8 mouse cellular contexts compared by ENCODE assay signal in genomic region chr1:136047432-136047831, GRCm38 (mm10). TPM values are rescaled to one million over a fixed set of nuclear protein-coding genes. Genes with fewer than 3 reads are reported as not detected.
DNase-seq lines count a peak whose midpoint lies in the region; ATAC-seq and TF ChIP-seq lines count a peak whose summit lies in the region.

No protein-coding gene starts in this region.

- H3K4me3 ChIP-seq in forebrain, embryonic 10.5 days = no peak overlapping the region
- H3K4me3 ChIP-seq in forebrain, embryonic 15.5 days = no peak overlapping the region
- no peak overlapping the region for H3K4me3 ChIP-seq in midbrain, embryonic 14.5 days (replicated peaks; ENCODE audit: low read depth, low read length)
- H3K4me3 ChIP-seq in midbrain, embryonic 15.5 days = no peak overlapping the region
- no peak overlapping the region for H3K4me3 ChIP-seq in small intestine, adult 2 months (ENCODE audit: low read depth, low read length)
- no peak overlapping the region for H3K4me3 ChIP-seq in kidney, embryonic 15.5 days (replicated peaks)

- no peaks in the 10 kb centered on the region for H3K36me3 ChIP-seq in forebrain, embryonic 10.5 days (replicated peaks)
- no peaks in the 10 kb centered on the region for H3K36me3 ChIP-seq in forebrain, embryonic 15.5 days
- H3K36me3 ChIP-seq in midbrain, embryonic 14.5 days (ENCODE audit: control insufficient read depth, insufficient read depth, low read length) = no peaks in the 10 kb centered on the region
- H3K36me3 ChIP-seq in midbrain, embryonic 15.5 days (replicated peaks) = no peaks in the 10 kb centered on the region
- H3K36me3 ChIP-seq in small intestine, adult 2 months (ENCODE audit: control insufficient read depth, insufficient read depth, low read length) = no peaks in the 10 kb centered on the region
- no peaks in the 10 kb centered on the region for H3K36me3 ChIP-seq in kidney, embryonic 15.5 days

- peaks cover 13% of the 10 kb centered on the region for H3K4me1 ChIP-seq in forebrain, embryonic 10.5 days
- H3K4me1 ChIP-seq in forebrain, embryonic 15.5 days = peaks cover 11% of the 10 kb centered on the region
- H3K4me1 ChIP-seq in midbrain, embryonic 14.5 days (ENCODE audit: control insufficient read depth, insufficient read depth, low read length) = no peaks in the 10 kb centered on the region; the same call in 1 of the 2 replicates
- H3K4me1 ChIP-seq in midbrain, embryonic 15.5 days = peaks cover 10% of the 10 kb centered on the region
- H3K4me1 ChIP-seq in small intestine, adult 2 months (ENCODE audit: control insufficient read depth, insufficient read depth, insufficient read length, low read length) = no peaks in the 10 kb centered on the region; the same call in 1 of the 2 replicates
- peaks cover 17% of the 10 kb centered on the region for H3K4me1 ChIP-seq in kidney, embryonic 15.5 days

- peak; percentile 30; the same call in 1 of the 2 replicates for TF ChIP-seq CTCF in small intestine, adult 2 months (IDR thresholded peaks at IDR 0.05; ENCODE audit: extremely low read depth, insufficient read length, insufficient replicate concordance, low read depth, low read length)

- H3K9ac ChIP-seq in forebrain, embryonic 15.5 days (replicated peaks) = no peak overlapping the region
- H3K9ac ChIP-seq in midbrain, embryonic 14.5 days (replicated peaks; ENCODE audit: low read length) = no peak overlapping the region
- H3K9ac ChIP-seq in midbrain, embryonic 15.5 days = no peak overlapping the region
- no peak overlapping the region for H3K9ac ChIP-seq in kidney, embryonic 15.5 days

- WGBS in forebrain, embryonic 10.5 days = 4% methylated on average over 2 of the region's 2 CpGs
- 2% methylated on average over 2 of the region's 2 CpGs for WGBS in forebrain, embryonic 15.5 days
- 4% methylated on average over 2 of the region's 2 CpGs for WGBS in midbrain, embryonic 14.5 days
- 9% methylated on average over 2 of the region's 2 CpGs for WGBS in midbrain, embryonic 15.5 days
- 11% methylated on average over 2 of the region's 2 CpGs for WGBS in small intestine, adult 2 months
- 5% methylated on average over 2 of the region's 2 CpGs for WGBS in kidney, embryonic 15.5 days

- H3K9me3 ChIP-seq in forebrain, embryonic 10.5 days = no peaks in the 10 kb centered on the region
- no peaks in the 10 kb centered on the region for H3K9me3 ChIP-seq in forebrain, embryonic 15.5 days
- no peaks in the 10 kb centered on the region for H3K9me3 ChIP-seq in midbrain, embryonic 14.5 days (ENCODE audit: control insufficient read depth, low read length)
- no peaks in the 10 kb centered on the region for H3K9me3 ChIP-seq in midbrain, embryonic 15.5 days
- no peaks in the 10 kb centered on the region for H3K9me3 ChIP-seq in kidney, embryonic 15.5 days (replicated peaks)

- H3K4me2 ChIP-seq in forebrain, embryonic 15.5 days (replicated peaks) = no peak overlapping the region
- H3K4me2 ChIP-seq in midbrain, embryonic 14.5 days (ENCODE audit: low read length) = no peak overlapping the region
- no peak overlapping the region for H3K4me2 ChIP-seq in midbrain, embryonic 15.5 days
- H3K4me2 ChIP-seq in kidney, embryonic 15.5 days = no peak overlapping the region

- peaks cover 64% of the 10 kb centered on the region for H3K27me3 ChIP-seq in forebrain, embryonic 10.5 days (ENCODE audit: poor library complexity, severe bottlenecking)
- peaks cover 25% of the 10 kb centered on the region for H3K27me3 ChIP-seq in forebrain, embryonic 15.5 days
- peaks cover 21% of the 10 kb centered on the region for H3K27me3 ChIP-seq in midbrain, embryonic 14.5 days (ENCODE audit: control insufficient read depth, insufficient read depth, low read length)
- peaks cover 29% of the 10 kb centered on the region for H3K27me3 ChIP-seq in midbrain, embryonic 15.5 days (replicated peaks)
- H3K27me3 ChIP-seq in small intestine, adult 2 months (ENCODE audit: control insufficient read depth, insufficient read depth, low read length) = peaks cover 18% of the 10 kb centered on the region
- H3K27me3 ChIP-seq in kidney, embryonic 15.5 days = peaks cover 48% of the 10 kb centered on the region

- ATAC-seq in forebrain, embryonic 15.5 days (replicated peaks) = no peak
- ATAC-seq in midbrain, embryonic 14.5 days (ENCODE audit: low FRiP score, low TSS enrichment) = no peak
- no peak for ATAC-seq in midbrain, embryonic 15.5 days (replicated peaks)
- ATAC-seq in kidney, embryonic 15.5 days (replicated peaks; ENCODE audit: low FRiP score) = no peak

- peak; percentile 27 for DNase-seq in forebrain, embryonic 10.5 days (ENCODE audit: extremely low spot score, low spot score)
- peak; percentile 43 for DNase-seq in midbrain, embryonic 14.5 days
- DNase-seq in embryo, embryonic 11 days = peak; percentile 43
- no peak for DNase-seq in urinary bladder, adult 18-20 months (ENCODE audit: low spot score in 2 of 2)

- no peak overlapping the region for H3K27ac ChIP-seq in forebrain, embryonic 10.5 days
- H3K27ac ChIP-seq in forebrain, embryonic 15.5 days (replicated peaks) = no peak overlapping the region
- no peak overlapping the region for H3K27ac ChIP-seq in midbrain, embryonic 14.5 days (replicated peaks; ENCODE audit: low read depth, low read length)
- H3K27ac ChIP-seq in midbrain, embryonic 15.5 days = no peak overlapping the region
- no peak overlapping the region for H3K27ac ChIP-seq in small intestine, adult 2 months (ENCODE audit: insufficient read depth, low read depth, low read length)
- H3K27ac ChIP-seq in kidney, embryonic 15.5 days = no peak overlapping the region

- TF ChIP-seq POLR2A in small intestine, adult 2 months (IDR thresholded peaks at IDR 0.05; ENCODE audit: low read depth, low read length) = no peak

RNA-seq across cellular contexts. Expression of gene Ascl5, which starts 3.2 kb away (rescaled TPM):
- not detected in 2 replicates for polyA plus RNA-seq in forebrain, embryonic 10.5 days (2016; fragmentation: Nextera tagmentation; extraction: Ambion mirVana)
- polyA plus RNA-seq in forebrain, embryonic 15.5 days (2015; fragmentation: Nextera tagmentation; extraction: Ambion mirVana) = 0.60 TPM in 1 of 2 replicates, not detected in the other
- polyA plus RNA-seq in midbrain, embryonic 14.5 days (2014; fragmentation: Nextera tagmentation; extraction: Ambion mirVana) = not detected in 2 replicates
- not detected in 2 replicates for polyA plus RNA-seq in midbrain, embryonic 15.5 days (2015; fragmentation: Nextera tagmentation; extraction: Ambion mirVana)
- polyA plus RNA-seq in small intestine, adult 2 months (2012; rRNA removed) = not detected in 2 replicates
- not detected in 2 replicates for polyA plus RNA-seq in kidney, embryonic 15.5 days (2015; fragmentation: Nextera tagmentation; extraction: Ambion mirVana)

RNA-seq across cellular contexts. Expression of gene Cacna1s, which starts 5.1 kb away (rescaled TPM):
- polyA plus RNA-seq in forebrain, embryonic 10.5 days (2016; fragmentation: Nextera tagmentation; extraction: Ambion mirVana) = 0.20 TPM in 1 of 2 replicates, not detected in the other
- 0.47 and 0.54 TPM in 2 replicates for polyA plus RNA-seq in forebrain, embryonic 15.5 days (2015; fragmentation: Nextera tagmentation; extraction: Ambion mirVana)
- polyA plus RNA-seq in midbrain, embryonic 14.5 days (2014; fragmentation: Nextera tagmentation; extraction: Ambion mirVana) = not detected in 2 replicates
- polyA plus RNA-seq in midbrain, embryonic 15.5 days (2015; fragmentation: Nextera tagmentation; extraction: Ambion mirVana) = 0.12 and 0.17 TPM in 2 replicates
- polyA plus RNA-seq in small intestine, adult 2 months (2012; rRNA removed) = 2.3 and 3.4 TPM in 2 replicates
- polyA plus RNA-seq in kidney, embryonic 15.5 days (2015; fragmentation: Nextera tagmentation; extraction: Ambion mirVana) = 0.49 and 0.57 TPM in 2 replicates

RNA-seq across cellular contexts. Expression of gene Tmem9, which starts 39.5 kb away (rescaled TPM):
- polyA plus RNA-seq in forebrain, embryonic 10.5 days (2016; fragmentation: Nextera tagmentation; extraction: Ambion mirVana) = 132 and 135 TPM in 2 replicates
- 135 and 149 TPM in 2 replicates for polyA plus RNA-seq in forebrain, embryonic 15.5 days (2015; fragmentation: Nextera tagmentation; extraction: Ambion mirVana)
- polyA plus RNA-seq in midbrain, embryonic 14.5 days (2014; fragmentation: Nextera tagmentation; extraction: Ambion mirVana) = 90.4 and 140 TPM in 2 replicates
- polyA plus RNA-seq in midbrain, embryonic 15.5 days (2015; fragmentation: Nextera tagmentation; extraction: Ambion mirVana) = 150 and 154 TPM in 2 replicates
- polyA plus RNA-seq in small intestine, adult 2 months (2012; rRNA removed) = 20.4 and 21.8 TPM in 2 replicates
- 206 and 224 TPM in 2 replicates for polyA plus RNA-seq in kidney, embryonic 15.5 days (2015; fragmentation: Nextera tagmentation; extraction: Ambion mirVana)

RNA-seq across cellular contexts. Expression of gene Igfn1, which starts 41.3 kb away (rescaled TPM):
- not detected in 2 replicates for polyA plus RNA-seq in forebrain, embryonic 10.5 days (2016; fragmentation: Nextera tagmentation; extraction: Ambion mirVana)
- not detected in 2 replicates for polyA plus RNA-seq in forebrain, embryonic 15.5 days (2015; fragmentation: Nextera tagmentation; extraction: Ambion mirVana)
- polyA plus RNA-seq in midbrain, embryonic 14.5 days (2014; fragmentation: Nextera tagmentation; extraction: Ambion mirVana) = not detected in 2 replicates
- not detected in 2 replicates for polyA plus RNA-seq in midbrain, embryonic 15.5 days (2015; fragmentation: Nextera tagmentation; extraction: Ambion mirVana)
- 0.11 and 0.34 TPM in 2 replicates for polyA plus RNA-seq in small intestine, adult 2 months (2012; rRNA removed)
- polyA plus RNA-seq in kidney, embryonic 15.5 days (2015; fragmentation: Nextera tagmentation; extraction: Ambion mirVana) = 0.12 and 0.14 TPM in 2 replicates

Comparison
In these comparisons a context has a peak if more than half of its experiments do, and no peak if none do; other contexts are left out.
1. DNase-seq: peak in forebrain, embryonic 10.5 days (single experiment), midbrain, embryonic 14.5 days (single experiment) and embryo, embryonic 11 days (single experiment); none in urinary bladder, adult 18-20 months (0 of 2).